Comparison of ENCODE assay signal across 8 mouse cellular contexts in genomic region chr11:29885160-29885559, GRCm38 (mm10). TPM values are rescaled to one million over a fixed set of nuclear protein-coding genes. Genes with fewer than 3 reads are reported as not detected.
DNase-seq lines count a peak whose midpoint lies in the region; ATAC-seq lines count a peak whose summit lies in the region.

No protein-coding gene starts in this region.

- H3K9ac ChIP-seq in forebrain, embryonic 14.5 days (ENCODE audit: low read length), result no peak overlapping the region
- H3K9ac ChIP-seq in hindbrain, embryonic 14.5 days, result no peak overlapping the region

- peak; percentile 28 for DNase-seq in cerebellum, adult 11 months
- DNase-seq in c-Kit-positive CD71-positive TER-119-negative erythroid progenitor cells, embryonic 14.5 days (ENCODE audit: low read depth), result peak; percentile 22
- DNase-seq in forebrain, embryonic 14.5 days (ENCODE audit: low spot score), result peak; percentile 86
- DNase-seq in hindbrain, embryonic 14.5 days (ENCODE audit: low spot score), result peak; percentile 85
- DNase-seq in layer of hippocampus, postnatal 14 days (ENCODE audit: low spot score in 2 of 2), result peak; percentile 61 to 87
- DNase-seq in lung, postnatal 25 days (ENCODE audit: low spot score), result peak; percentile 67
- DNase-seq in right cerebral cortex, postnatal 10 days (ENCODE audit: low spot score in 2 of 2), result peak; percentile 81 to 83

- H3K27me3 ChIP-seq in forebrain, embryonic 14.5 days (replicated peaks; ENCODE audit: control insufficient read depth, insufficient read depth, low read length), result no peaks in the 10 kb centered on the region
- no peaks in the 10 kb centered on the region for H3K27me3 ChIP-seq in hindbrain, embryonic 14.5 days (ENCODE audit: control insufficient read depth, insufficient read depth, low read length)

- 3% methylated on average over 1 of the region's 1 CpGs for WGBS in forebrain, embryonic 14.5 days
- 11% methylated on average over 1 of the region's 1 CpGs for WGBS in hindbrain, embryonic 14.5 days

- H3K36me3 ChIP-seq in forebrain, embryonic 14.5 days (ENCODE audit: control insufficient read depth, insufficient read depth, low read length), result no peaks in the 10 kb centered on the region
- no peaks in the 10 kb centered on the region for H3K36me3 ChIP-seq in hindbrain, embryonic 14.5 days (replicated peaks; ENCODE audit: control insufficient read depth, insufficient read depth)

- no peak for ATAC-seq in cerebellum, adult (ENCODE audit: insufficient number of reproducible peaks, low FRiP score, low TSS enrichment)
- peak; percentile 82 for ATAC-seq in forebrain, embryonic 14.5 days
- ATAC-seq in hindbrain, embryonic 14.5 days (ENCODE audit: low FRiP score), result peak; percentile 86

- no peak overlapping the region for H3K27ac ChIP-seq in forebrain, embryonic 14.5 days (ENCODE audit: low read depth, low read length)
- no peak overlapping the region for H3K27ac ChIP-seq in hindbrain, embryonic 14.5 days

- no peaks in the 10 kb centered on the region for H3K4me1 ChIP-seq in forebrain, embryonic 14.5 days (ENCODE audit: control insufficient read depth, insufficient read depth, low read length)
- H3K4me1 ChIP-seq in hindbrain, embryonic 14.5 days (replicated peaks; ENCODE audit: control insufficient read depth, insufficient read depth, low read length), result no peaks in the 10 kb centered on the region

- H3K4me3 ChIP-seq in forebrain, embryonic 14.5 days (ENCODE audit: low read depth, low read length), result no peak overlapping the region
- no peak overlapping the region for H3K4me3 ChIP-seq in hindbrain, embryonic 14.5 days (replicated peaks; ENCODE audit: low read length)

- no peaks in the 10 kb centered on the region for H3K9me3 ChIP-seq in forebrain, embryonic 14.5 days (replicated peaks; ENCODE audit: control insufficient read depth, low read length)
- no peaks in the 10 kb centered on the region for H3K9me3 ChIP-seq in hindbrain, embryonic 14.5 days (ENCODE audit: control insufficient read depth, low read length)

- H3K4me2 ChIP-seq in forebrain, embryonic 14.5 days (ENCODE audit: low read length), result no peak overlapping the region
- H3K4me2 ChIP-seq in hindbrain, embryonic 14.5 days (replicated peaks), result no peak overlapping the region

RNA-seq across cellular contexts. Expression of gene 4931440F15Rik, which starts 59.7 kb away (rescaled TPM):
- 0.11 and 0.15 TPM in 2 replicates for polyA plus RNA-seq in forebrain, embryonic 14.5 days (2014; fragmentation: Nextera tagmentation; extraction: Ambion mirVana)
- polyA plus RNA-seq in hindbrain, embryonic 14.5 days (2014; fragmentation: Nextera tagmentation; extraction: Ambion mirVana), result 0.67 and 0.72 TPM in 2 replicates
- 1 to 10 TPM; 2.3 to 3.1 TPM for total RNA-seq in layer of hippocampus, postnatal 14 days (2021)

Comparison
In these comparisons a context has a peak if more than half of its experiments do, and no peak if none do; other contexts are left out.
1. DNase-seq: peak in every context shown above with its lines; median percentile 86 in forebrain, embryonic 14.5 days; 85 in hindbrain, embryonic 14.5 days; 82 in right cerebral cortex, postnatal 10 days; 74 in layer of hippocampus, postnatal 14 days; 67 in lung, postnatal 25 days; 28 in cerebellum, adult 11 months; 22 in c-Kit-positive CD71-positive TER-119-negative erythroid progenitor cells, embryonic 14.5 days.